Mouse (Mus musculus) right cerebral cortex, postnatal 36 days (tissue): ENCODE measurements at regions not wholly inside any gene's neighbourhood (a gene's known extent, or its start where the extent isn't known, plus 50 kb on each side); places are given as distances from the start of the nearest gene placed in this dataset.

Source experiments
- DNase-seq, 2 experiments: peaks; one replicate each; pipeline ENCODE4 v3.0.0; 2022; ENCODE audit warnings: low spot score in 2 of 2, mixed read lengths in 1 of 2

DNA sequence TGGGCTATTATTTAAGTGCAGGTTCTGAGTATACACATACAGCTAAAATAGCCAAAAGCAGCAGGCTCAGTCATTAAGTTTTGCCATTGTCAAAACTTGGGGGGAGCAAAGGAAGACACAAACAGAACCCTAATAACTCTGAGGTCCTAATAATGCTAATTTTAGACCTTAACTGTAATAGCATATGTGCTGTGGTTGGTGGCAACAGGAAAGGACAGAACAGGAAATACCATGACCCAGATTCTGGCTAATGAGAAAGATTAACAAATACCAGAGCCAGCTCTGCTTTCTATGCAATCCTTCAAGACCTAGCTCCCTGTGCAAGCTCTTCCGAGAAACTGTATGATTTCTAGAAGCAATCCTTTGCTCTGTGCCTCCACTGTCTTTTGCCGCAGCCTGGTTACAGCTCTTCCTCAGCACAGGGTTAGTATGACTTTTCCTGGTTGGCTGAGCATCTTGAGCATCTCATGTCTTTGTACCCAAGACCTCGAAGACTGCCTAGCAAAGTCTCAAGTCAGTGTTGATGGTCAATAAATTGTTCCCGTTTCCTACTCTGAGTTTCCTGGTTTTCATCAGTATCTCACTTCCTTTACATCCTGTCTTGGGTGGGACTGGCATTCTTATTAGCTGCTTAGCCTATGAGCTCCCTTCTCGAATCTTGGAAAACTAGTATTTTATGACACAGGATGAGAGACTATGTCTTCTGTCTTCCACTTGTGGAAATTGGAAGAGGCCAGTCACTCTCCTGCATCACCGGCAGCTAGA, 49.9 kb upstream of the Eed start:
- no peak for DNase-seq

GRCm38 (mm10) chr7:90033086-90033485, 52.3 kb upstream of the Eed start:
- DNase-seq: no peak

GRCm38 (mm10) chr7:90033640-90034312, 53.0 kb upstream of the Eed start:
- DNase-seq: no peak

DNA sequence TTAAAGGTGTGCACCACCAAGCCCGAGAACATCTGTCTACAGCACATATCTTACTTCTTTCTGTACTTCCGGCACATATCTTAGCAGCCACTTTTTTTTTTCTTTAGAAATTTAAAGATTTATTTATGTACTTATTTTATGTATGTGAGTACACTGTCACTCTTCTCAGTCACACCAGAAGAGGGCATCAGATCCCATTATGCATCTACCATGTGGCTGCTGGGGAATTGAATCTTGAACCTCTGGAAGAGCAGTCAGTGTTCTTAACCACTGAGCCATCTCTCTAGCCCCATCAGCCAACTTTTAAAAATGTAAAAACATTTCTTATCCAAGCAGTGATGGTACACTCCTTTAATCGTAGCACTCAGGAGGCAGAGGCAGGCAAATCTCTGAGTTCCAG, 53.7 kb upstream of the Eed start:
- no peak for DNase-seq

DNA sequence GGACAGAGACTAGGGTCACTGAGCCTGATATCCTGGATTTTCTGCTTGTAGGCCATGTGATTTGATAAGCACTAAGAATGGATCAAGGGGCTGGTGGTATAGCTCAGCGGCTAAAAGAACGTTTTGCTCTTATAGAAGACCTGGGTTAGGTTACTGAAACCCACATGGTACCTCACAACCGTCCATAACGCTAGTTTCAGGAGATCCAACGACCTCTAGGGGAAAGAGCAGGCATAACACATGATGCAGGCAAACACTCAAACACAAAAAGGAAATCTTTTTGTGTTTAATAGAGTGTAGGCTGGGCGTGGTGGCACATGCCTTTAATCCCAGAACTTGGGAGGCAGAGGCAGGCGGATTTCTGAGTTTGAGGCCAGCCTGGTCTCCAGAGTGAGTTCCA, 54.6 kb upstream of the Eed start:
- no peak for DNase-seq

- DNase-seq: no peak
Measured at GRCm38 (mm10) chr7:90037736-90038135, 57.0 kb upstream of the Eed start.

DNA sequence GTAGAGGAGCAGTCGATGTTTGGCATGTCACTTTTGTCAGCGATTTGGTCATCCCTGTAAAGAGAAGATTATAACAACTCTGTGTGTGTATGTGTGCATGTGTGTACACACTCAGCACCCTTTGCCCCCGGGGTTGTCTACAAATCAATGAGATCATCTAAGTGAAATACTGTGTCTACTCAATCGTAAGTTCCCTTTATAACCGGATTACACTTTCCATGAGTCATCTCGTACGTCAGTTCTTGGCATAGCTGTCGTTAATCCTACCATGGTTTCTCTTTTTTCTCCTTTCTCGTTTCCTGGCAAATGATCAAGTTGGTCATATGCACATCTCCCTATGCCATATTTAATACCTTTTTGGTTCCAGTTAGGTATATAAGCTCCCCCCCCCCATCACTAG, 58.7 kb upstream of the Eed start:
- DNase-seq: no peak

DNA sequence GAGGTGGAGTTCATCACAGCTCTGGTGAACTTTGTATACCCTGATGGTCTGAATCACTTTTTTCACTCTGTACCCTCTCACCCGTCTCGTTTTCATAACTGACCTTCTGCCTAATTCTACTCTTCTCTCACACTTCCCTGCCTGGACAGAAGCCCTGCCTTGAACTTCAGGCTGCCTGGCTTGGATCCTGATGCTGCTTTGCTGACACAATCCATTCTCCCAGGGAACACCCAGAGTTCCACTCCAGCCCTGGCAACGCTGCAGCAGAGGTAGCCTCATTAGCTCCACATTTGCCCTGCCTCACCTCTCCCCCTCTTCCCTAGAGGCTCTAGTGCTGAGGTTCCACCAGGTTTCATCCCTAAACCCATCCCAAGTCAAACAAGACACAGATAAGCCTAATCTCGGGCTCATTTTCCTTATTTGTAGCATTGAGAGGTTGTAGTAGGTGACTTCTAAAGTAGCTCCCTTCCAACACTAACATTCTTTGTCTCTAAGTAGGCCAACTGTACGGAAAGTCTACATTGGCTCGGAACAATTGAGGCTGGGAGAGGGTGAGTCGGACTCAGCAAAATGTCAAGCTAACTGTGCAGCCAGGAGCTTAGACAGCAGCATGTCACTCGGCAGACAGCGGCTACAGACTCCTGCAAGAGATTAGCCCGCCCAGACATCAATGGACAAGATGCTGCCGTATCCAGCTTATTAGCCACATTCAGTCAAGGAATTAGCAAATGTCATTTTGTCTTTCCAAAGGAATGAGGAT, 60.0 kb upstream of the Eed start:
- no peak for DNase-seq

DNA sequence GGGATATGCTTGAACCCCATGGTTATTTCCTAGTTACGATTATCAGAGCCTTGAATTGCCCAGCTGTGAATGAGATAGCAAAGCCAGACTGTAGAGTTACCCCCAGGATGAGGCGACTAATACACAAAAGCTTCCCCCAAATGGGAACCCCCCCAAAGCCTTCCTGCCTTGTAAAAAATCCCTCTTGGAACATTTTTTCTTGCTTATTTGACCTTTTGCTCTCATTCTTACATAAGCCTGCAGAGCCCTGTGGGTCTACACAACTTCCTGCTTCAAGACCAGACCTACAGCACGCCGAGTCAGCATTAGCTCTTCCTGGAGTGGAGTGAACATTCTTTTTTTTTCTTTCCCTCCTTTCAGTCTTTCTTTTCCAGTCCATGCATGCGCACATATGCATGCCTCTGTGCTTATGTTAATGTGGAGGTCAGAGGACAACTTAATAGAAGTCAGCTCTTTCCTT, 60.8 kb upstream of the Eed start:
- no peak for DNase-seq

GRCm38 (mm10) chr7:90042364-90042763, 61.6 kb upstream of the Eed start:
- DNase-seq: no peak

- no peak for DNase-seq
Measured at GRCm38 (mm10) chr7:90043526-90043925, 62.7 kb upstream of the Eed start.

DNA sequence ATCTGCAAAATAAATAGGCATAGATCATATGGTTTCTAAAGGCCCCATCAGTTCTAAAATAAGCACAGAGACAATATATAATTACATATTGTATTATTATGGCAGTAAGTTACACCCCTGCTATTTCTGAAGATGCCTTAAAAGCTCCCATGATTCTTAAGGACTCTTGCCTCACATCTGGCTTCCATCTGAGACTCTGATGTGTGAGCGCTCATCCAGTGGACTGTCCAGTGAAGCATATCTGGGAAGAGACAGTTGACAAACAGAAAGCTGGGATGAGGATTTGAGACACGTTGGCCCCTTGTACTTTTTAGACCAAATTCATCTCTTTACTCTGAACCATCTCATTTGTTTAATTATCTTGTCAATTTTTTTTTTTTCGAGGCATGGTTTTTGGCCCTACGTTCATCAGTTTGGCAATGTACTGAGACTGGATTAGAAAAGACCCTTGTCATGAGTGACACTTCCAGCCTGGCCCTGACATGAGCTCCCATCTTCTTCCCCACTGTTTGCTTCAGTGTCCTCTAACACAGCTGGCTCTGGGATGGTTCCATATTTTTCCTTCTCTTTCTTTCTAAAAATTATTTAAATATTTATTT, 63.4 kb upstream of the Eed start:
- DNase-seq: no peak

- DNase-seq: no peak
Measured at GRCm38 (mm10) chr7:90045208-90045800, 64.5 kb upstream of the Eed start.

DNA sequence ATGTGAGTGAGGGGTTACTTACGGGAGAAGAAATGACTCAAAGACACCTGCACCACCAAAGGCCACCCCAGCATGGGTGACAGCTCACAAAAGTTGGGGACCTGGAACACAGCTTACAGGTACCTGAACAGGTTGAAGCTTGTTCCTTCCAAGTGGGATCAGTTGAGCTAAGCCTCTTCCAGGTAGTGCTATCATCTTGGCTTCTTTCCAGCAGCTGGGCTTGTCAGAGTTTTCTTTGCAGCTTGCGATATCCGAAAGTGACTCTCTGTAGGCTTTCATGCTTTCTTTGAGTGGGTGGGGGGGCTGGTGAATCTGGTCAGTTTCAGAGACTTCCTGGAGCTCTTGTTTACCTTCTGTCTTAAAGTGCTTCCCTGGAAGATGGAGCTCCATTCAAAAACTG, 65.4 kb upstream of the Eed start:
- no peak for DNase-seq

- DNase-seq: no peak
Measured at GRCm38 (mm10) chr7:90046862-90047261, 66.1 kb upstream of the Eed start.

- DNase-seq: no peak
Measured at GRCm38 (mm10) chr7:90048401-90049307, 67.9 kb upstream of the Eed start.

- DNase-seq: no peak
Measured at GRCm38 (mm10) chr7:90049831-90050237, 69.1 kb upstream of the Eed start.

DNA sequence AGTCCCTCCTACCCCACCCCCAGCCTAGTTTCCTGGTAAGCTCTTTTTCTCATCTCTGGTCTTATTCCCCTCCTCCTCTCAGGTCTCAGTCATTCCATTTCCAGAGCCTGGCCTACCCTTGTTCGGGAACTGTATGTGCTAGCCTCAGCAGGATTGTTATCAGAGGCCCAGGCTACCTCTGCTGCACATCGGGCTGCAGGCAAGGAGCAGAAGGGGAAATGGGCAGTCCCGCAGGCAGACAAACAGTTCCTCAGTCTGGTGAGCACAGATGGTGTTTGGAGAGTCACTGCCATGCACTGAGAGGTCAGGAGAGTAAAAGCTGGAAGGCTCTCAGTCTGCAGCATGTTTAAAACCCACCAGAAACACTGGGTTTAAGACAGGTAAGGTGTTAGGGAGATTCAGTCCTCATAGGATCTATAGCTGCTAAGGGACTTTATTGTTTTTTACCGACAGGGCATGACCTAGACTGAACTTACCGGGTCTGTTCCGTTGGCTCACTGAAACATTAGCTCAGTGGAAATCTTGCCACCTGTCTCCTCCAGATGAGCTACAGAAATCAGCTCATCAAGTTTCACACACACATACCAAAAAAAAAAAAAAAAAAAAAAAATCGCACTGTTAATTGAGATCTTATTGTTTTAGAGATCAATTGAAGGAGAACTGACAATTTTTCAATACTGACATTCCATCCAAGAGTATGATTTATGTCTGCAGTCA, 74.2 kb upstream of the Eed start:
- no peak for DNase-seq

DNA sequence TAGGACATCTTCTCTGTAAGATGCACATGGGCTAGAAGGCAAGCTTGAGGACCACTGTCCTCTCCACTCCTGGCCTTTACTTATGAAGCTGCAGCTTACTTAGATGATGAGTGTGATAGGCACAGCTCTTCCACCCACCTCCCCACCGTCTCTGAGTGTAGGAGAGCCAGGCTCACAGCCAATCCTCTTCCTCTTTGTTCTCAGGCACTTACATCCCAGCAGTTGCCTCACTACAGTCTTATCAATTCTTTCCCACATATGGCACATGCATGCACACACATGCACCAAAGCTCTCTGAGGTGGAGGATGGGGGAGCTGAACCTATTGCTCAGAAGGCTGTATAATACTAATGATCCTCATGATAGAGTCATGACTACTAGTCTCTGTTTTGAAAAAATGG, 72.1 kb upstream of the Picalm start:
- DNase-seq: no peak

DNA sequence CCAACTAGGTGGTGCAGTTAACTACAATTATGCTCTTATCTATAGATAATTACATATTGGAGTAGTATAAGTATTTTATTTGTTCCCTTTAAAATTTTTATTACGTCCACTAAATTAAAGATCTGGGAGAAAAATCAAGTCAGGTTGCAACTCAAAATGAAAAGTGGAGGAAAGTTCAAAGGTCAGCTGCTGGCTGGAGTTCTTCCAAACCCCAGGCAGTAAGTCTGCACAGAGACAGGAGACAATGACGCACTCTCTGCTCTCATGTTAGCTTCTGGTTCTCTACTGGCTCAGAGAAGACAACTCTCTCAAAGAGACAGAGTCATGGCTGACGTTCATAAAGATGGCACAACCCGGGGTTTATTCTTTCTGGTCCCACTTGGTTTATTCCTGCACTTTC, 71.4 kb upstream of the Picalm start:
- no peak for DNase-seq
